Mouse (Mus musculus) adrenal gland, postnatal 10 days (tissue): Measurements from ENCODE around the gene Dscam. TPM values are rescaled to one million over a fixed set of nuclear protein-coding genes. Genes with fewer than 3 reads are reported as not detected.
"Not testable (repeated sequence)": the region's sequence is repeated elsewhere in the genome, so short reads cannot be mapped to it uniquely, and the experiment has no call there.

Experiments
- DNase-seq: peaks from one replicate; pipeline ENCODE4 v3.0.0; 2021; ENCODE audit warnings: mixed read lengths
- total RNA-seq, 2 experiments: library from RNA; stranded (reverse); gene quantifications; 2 replicates each; pipeline ENCODE4 v1.2.3; 2021

Dscam gene
- total RNA-seq, 2 experiments from 2014 or later = 0.18 to 0.24 TPM

DNA sequence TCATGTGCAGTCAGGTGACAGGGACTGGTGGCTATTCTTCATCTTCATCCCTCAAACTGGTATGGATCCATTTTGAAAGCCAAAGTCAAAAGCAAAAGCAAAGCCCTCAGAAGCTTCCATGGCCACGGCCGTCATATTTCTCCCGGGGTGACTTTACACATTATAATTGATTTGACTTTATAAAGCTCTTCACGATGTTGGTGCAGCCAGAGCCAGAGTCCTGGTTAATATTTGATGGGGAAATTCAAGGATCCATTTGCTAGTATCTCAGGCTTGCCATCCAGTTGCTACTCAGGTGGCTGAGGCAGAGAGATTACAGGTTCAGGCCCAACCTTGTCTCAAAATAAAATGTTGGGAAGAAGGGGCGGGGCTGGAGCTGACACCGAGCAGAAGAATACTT is 238.3 kb downstream of the Dscam start:
- DNase-seq = no peak

DNA sequence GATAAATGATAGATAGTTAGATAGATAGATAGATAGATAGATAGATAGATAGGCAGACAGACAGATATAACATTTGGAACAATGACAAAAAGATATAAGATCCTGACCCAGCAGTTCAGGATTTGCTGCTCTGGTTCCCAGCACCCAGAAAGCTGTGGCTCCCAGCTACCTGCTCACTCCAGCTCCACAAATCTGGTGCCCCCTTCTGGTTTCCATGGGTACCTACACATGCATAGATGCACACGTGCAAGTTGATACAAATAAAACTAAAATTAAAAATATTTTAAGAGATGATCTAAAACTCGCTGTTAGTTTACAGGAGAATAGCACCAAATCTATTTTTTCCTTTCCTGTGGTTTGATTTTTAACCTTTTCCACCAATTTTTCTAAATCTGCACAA is 238.8 kb downstream of the Dscam start:
- no peak for DNase-seq

GRCm38 (mm10) chr16:96928011-96928410 is 242.5 kb downstream of the Dscam start:
- no peak for DNase-seq

DNA sequence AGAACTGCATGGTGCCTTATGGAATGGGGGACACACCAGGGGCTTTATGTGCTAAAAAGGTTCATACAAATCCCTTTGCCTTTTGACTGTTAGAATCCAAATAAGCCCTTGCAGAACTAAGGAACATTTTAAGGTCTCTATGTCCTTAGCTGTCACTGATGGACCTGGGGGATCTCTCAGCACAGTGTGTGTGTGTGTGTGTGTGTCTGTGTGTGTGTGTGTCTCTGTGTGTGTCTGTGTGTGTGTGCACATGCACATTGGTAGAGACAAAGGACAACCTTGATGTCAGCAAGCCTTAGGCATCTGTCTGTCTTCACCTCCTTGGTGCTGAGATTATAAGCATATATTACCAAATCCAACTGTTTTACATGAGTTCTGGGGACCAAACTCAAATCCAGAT is 243.1 kb downstream of the Dscam start:
- no peak for DNase-seq

DNA sequence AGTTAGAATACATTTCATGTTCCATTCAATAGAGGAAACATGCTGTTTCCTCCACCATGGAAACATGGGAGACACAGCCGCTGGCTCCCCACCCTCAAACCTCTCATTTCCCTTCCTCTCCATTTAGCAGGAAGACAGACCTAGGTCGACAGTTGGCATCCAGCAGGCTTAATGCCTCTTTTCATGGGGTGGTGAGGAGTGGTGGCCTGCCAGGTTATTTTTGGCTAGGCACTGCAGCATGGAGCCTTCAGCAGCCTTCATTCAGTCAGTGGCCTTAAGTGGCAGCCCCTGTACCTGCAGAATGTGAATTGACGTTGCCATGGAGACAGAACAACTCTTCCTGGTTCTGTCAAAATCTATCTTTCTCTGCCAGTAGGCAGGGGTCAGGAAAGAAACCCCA is 243.6 kb downstream of the Dscam start:
- DNase-seq = no peak

- DNase-seq = no peak
Measured at GRCm38 (mm10) chr16:96923941-96924340, 246.6 kb downstream of the Dscam start.

DNA sequence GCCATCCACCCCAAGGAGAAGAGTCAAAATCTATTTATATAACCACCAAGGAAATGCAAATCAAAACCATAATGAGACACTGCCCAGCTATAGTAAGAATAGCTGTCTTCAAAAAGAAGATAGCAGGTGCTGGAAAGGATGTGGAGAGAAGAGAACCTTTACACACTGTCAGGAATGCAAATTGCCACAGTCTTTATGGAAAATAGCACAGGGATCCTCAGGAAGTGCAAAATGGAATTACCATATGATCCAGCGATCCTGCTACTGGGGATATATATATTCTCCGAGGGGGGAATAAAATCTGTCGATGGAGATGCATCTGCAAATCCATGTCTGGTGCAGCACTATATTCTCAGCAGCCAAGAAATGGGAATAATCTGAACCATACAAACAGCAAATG is 256.1 kb downstream of the Dscam start:
- no peak for DNase-seq

DNA sequence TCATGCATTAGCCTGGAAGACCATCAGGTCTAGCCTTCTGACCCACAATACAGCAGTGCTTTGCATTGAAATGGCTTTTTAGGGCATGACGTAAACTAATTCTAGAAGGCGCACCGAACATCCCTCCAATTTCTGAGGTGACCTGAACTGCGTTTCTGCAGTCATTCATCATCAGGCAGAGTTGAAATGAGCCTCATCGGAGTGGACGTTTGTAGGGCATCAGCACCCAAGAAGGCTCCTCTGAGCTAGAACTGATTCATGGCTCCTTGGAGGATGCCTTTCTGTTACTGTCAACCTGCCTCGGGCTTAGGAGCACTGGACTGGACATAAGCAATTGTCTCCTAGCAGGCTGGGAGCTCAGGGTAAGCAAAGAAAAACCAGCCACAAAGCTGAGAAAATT is 257.7 kb downstream of the Dscam start:
- DNase-seq = no peak

- DNase-seq = no peak
Measured at GRCm38 (mm10) chr16:96912103-96912502, 258.4 kb downstream of the Dscam start.

GRCm38 (mm10) chr16:96910405-96911164 is 260.0 kb downstream of the Dscam start:
- no peak for DNase-seq

GRCm38 (mm10) chr16:96907818-96908217 is 262.7 kb downstream of the Dscam start:
- no peak for DNase-seq

- DNase-seq = no peak
Measured at GRCm38 (mm10) chr16:96907081-96907480, 263.5 kb downstream of the Dscam start.

DNA sequence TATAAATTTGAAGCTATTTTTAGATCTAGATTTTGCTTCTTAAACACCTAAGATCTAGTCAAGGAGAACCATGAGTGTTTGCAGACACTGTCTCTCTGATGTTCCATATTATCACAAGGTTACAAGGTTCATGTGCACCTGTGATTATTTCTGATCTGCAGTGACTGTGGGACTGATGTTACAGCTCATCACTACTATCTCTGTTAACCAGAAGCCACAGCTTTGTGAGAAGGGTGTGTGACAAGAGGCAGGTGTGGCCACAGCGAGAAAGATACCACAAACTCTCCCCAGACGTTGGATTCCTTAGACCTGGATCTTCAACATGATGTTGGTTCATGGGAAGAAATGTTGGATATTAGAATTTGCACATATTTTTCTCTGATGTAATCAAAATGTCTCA is 263.9 kb downstream of the Dscam start:
- DNase-seq = no peak

DNA sequence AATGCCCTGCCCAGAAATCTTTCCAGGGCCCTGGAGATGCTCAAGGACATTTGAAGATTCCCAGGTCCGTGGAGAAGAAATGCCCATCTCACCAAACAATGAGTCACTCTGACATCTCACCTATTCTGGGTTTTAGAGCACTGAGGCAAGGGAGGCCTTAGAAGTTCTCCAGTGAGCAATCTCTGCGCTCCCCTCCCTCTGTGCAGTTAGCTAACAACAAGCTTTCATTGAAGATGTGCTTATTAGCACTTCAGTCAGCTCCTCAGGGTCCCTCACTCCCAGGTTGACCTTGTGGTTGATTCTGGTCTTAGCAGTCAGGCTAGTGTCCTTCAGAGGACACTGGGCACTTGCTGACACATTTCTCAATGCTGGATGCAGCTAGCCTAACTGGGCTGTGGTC is 265.8 kb downstream of the Dscam start:
- peak; percentile 12 for DNase-seq

DNA sequence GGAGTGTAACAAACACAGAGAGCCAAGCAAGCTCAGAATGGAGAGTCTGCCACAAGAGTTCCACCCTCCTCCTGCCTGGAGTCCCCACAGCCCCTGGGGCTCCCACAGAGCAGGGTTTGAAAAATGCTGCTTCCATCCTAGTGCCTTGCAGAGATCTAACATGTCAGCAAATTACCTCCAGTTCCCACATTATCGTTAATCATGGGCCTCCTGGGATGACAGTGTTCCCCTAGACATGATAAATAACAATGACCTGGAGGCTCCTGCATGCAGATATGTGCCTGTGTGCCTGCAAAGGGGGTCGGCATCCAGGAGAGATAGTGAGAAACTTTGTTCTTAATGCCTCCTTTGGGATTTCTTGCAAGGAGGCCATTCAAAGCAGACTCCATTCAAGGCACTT is 266.2 kb downstream of the Dscam start:
- DNase-seq = no peak

DNA sequence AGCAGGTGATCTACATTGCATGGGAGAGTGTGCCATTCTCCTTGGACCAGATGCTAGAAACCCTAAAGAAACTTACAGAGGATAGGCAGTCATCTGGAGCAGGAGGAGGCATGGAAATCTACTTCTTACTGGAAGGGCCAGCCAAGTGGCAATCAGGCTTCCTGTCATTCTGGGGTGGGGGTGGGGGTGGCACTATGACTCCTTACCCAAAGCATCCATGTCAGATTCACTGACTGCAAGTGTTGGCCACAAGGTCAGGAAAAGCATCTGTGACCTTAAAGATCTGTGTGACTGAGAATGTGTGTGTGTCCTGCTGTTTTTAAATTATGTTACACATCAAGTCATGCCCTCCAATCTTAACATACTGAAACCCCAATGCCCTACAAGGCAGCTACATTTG is 268.0 kb downstream of the Dscam start:
- DNase-seq = no peak

GRCm38 (mm10) chr16:96901234-96902014 is 269.1 kb downstream of the Dscam start:
- DNase-seq = no peak

DNA sequence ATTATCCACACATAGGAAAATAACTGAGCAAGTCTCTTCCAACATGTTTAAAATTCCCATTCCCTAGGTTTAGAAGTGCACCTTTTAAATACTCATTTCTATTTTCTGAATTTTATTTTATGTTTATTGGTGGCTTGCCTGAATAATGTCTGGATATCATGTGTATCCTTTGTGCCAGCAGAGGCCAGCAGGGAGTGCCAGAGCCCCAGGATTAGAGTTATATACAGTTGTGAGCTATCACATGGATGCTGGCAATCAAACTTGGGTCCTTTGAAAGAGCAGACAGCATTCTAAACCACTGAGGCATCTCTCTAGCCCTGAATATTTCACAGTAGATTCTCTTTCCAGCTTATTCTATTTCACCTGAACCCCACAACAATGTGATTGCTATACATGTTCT is 271.2 kb downstream of the Dscam start:
- no peak for DNase-seq

GRCm38 (mm10) chr16:96896510-96897133 is 273.9 kb downstream of the Dscam start:
- peak; percentile 49 for DNase-seq

GRCm38 (mm10) chr16:96888036-96888435 is 282.5 kb downstream of the Dscam start:
- no peak for DNase-seq

- DNase-seq = no peak
Measured at GRCm38 (mm10) chr16:96885817-96886216, 284.7 kb downstream of the Dscam start.

GRCm38 (mm10) chr16:96884590-96884989 is 286.0 kb downstream of the Dscam start:
- DNase-seq = not testable (repeated sequence)

- DNase-seq = no peak
Measured at GRCm38 (mm10) chr16:96877271-96877670, 293.3 kb downstream of the Dscam start.
